Mouse (Mus musculus) kidney, adult 2 months (tissue): ENCODE data around the gene Tbc1d9b.

Experiments
- CTCF ChIP-seq: fragments of 200-500 bp; conservative IDR thresholded peaks from 2 replicates; pipeline ENCODE4 v1.5.1; 2011; ENCODE audit warnings: low read depth, mild to moderate bottlenecking, control low read depth, low read length, moderate library complexity, mixed read lengths; ENCODE audit not compliant: insufficient read depth, insufficient read length
- POLR2A ChIP-seq: fragments of 200-500 bp; IDR thresholded peaks from one replicate; pipeline ENCODE4 v1.6.1; 2011; ENCODE audit warnings: low read depth, low read length, control low read depth

GRCm38 (mm10) chr11:50159347-50159746, 28.2 kb downstream of the Tbc1d9b start:
- TF ChIP-seq CTCF = no peak
- TF ChIP-seq POLR2A = no peak
